Mouse (Mus musculus) midbrain, embryonic 10.5 days (tissue): ENCODE results near the gene Sv2c. TPM values are rescaled to one million over a fixed set of nuclear protein-coding genes. Genes with fewer than 3 reads are reported as not detected.
"Not testable (repeated sequence)": the region's sequence is repeated elsewhere in the genome, so short reads cannot be mapped to it uniquely, and the experiment has no call there.

Experiments used
- DNase-seq: peaks from one replicate; pipeline ENCODE4 v3.0.0-alpha.2; 2017; ENCODE audit warnings: low spot score
- H3K27ac ChIP-seq: fragments of 300-500 bp; sonication (generic); replicated peaks from 2 replicates; pipeline ENCODE4 v1.5.1; 2016; ENCODE audit warnings: mild to moderate bottlenecking
- H3K27me3 ChIP-seq: fragments of 300-500 bp; sonication (generic); 2 replicates; pipeline ENCODE4 v1.6.1; 2016; ENCODE audit warnings: low read depth, mild to moderate bottlenecking; ENCODE audit not compliant: poor library complexity, severe bottlenecking
- H3K36me3 ChIP-seq: fragments of 300-500 bp; sonication (generic); 2 replicates; pipeline ENCODE4 v1.6.1; 2016; ENCODE audit warnings: mild to moderate bottlenecking, moderate library complexity
- H3K4me1 ChIP-seq: fragments of 300-500 bp; sonication (generic); 2 replicates; pipeline ENCODE4 v1.6.1; 2016
- H3K4me3 ChIP-seq: fragments of 300-500 bp; sonication (generic); 2 replicates; pipeline ENCODE4 v1.5.1; 2016; ENCODE audit warnings: mild to moderate bottlenecking, moderate library complexity
- H3K9me3 ChIP-seq: fragments of 300-500 bp; sonication (generic); replicated peaks from 2 replicates; pipeline ENCODE4 v1.6.1; 2016; ENCODE audit warnings: mild to moderate bottlenecking
- WGBS: fragments of 180-500 bp; shearing (Covaris S2); methylation state at CpG from one replicate; pipeline ENCODE4 v1.1.7; 2016; 5-methylcytosine and 5-hydroxymethylcytosine counted together
- polyA plus RNA-seq: library from polyadenylated mRNA; unstranded; fragments of >200 nt; fragmentation: Nextera tagmentation; extraction: Ambion mirVana; gene quantifications from 2 replicates; pipeline ENCODE4 v1.2.1, GENCODE M21; 2016

The Sv2c gene
- polyA plus RNA-seq, 1 experiment from 2014 or later = 1.2 TPM

DNA sequence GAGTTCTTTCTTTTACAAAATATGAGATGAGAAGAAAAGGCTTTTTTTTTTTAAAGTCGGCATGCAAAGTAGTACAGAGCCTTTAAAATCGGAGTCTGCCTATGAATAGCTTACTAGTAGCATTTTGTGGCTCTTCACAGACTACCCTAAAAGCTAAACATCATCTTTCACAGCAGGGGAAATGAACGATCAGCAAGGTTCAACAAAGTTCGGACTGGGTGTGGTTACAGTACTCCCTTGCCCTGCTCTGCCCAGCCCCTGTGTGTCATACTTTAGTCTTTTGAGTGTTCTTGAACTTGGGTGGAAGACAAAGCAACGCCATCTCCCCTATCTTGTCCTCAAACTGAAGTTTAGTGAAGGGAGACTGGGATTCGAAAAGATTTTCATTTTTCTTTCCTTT lies 5.7 kb downstream of the Sv2c start:
- Histone ChIP-seq H3K36me3 (no peaks in the 10 kb centered on the region), H3K4me3 (no peak overlapping the region), H3K4me1 (peaks cover 18% of the 10 kb centered on the region), H3K27ac (no peak overlapping the region), H3K9me3 (no peaks in the 10 kb centered on the region), H3K27me3 (peaks cover 53% of the 10 kb centered on the region)
- 83% methylated on average over 6 of the region's 6 CpGs for WGBS
- no peak for DNase-seq

DNA sequence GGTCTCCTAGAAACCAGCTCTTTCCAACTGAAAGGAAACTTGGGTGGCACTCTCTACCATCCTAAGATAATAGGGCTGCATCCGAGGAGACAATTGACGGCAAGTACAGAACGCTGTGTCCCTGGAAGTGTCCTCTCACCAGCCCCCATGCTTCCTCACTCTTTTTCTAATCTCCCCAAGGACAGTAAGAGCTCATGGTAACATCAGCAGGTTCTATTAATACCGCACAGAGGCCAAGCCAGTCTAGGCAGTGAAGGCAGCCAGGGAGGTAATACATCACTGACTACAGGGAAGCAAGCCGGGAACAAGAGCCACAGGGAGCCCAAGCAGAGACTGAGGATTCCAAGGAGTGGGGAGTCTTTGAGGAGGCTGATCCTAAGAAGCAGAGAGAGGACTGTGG lies 7.4 kb downstream of the Sv2c start:
- H3K27ac ChIP-seq = no peak overlapping the region
- H3K36me3 ChIP-seq = no peaks in the 10 kb centered on the region
- 71% methylated on average over 5 of the region's 5 CpGs for WGBS
- 0 out of 2 replicates have a peak, but pooled peaks cover 2% of the 10 kb centered on the region for H3K4me1 ChIP-seq
- H3K27me3 ChIP-seq = peaks cover 36% of the 10 kb centered on the region
- no peak overlapping the region for H3K4me3 ChIP-seq
- H3K9me3 ChIP-seq = no peaks in the 10 kb centered on the region
- no peak for DNase-seq

DNA sequence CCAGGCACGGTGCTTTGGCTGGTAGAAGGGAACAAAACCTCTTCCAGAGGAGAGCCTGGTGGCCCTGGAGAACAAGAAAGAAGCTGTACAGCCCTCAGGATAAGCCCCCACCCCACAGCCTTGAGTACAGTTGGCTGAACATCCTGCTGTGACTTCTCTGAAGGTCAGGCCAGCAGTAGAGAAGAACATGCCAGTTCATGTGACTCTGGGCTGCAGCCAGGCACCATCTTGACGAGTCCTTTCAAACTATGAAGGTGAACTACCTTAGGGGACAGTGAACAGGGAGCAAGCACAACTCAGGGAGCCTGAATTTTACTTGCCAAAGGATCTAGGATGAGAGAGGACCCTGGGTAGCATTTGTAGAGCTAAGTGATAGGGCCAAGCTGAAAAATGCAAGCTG lies 19.7 kb downstream of the Sv2c start:
- Histone ChIP-seq H3K9me3 (no peaks in the 10 kb centered on the region), H3K4me3 (no peak overlapping the region), H3K27me3 (no peaks in the 10 kb centered on the region), H3K4me1 (no peaks in the 10 kb centered on the region), H3K36me3 (no peaks in the 10 kb centered on the region), H3K27ac (no peak overlapping the region)
- DNase-seq = no peak
- 75% methylated on average over 2 of the region's 2 CpGs for WGBS

DNA sequence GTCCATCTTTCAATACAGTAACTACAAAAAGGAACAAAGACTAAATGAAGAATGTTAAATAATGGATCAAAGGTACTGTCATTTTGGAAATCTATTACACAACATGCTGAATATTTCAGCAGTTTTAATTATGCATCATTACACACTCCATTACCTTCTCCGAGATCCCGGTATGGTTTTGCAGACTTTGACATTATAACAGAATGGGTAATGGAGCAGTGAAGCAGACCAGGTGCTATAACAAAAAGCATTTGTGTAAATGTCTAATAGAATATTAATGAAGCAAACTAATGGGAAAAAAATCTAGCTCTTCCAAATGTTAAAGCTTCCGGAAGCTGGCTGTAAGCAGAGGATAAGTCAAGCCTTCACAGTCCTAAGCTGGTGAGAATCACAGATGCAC lies 21.6 kb downstream of the Sv2c start:
- no peaks in the 10 kb centered on the region for H3K27me3 ChIP-seq
- no peak overlapping the region for H3K27ac ChIP-seq
- WGBS = 88% methylated on average over 3 of the region's 3 CpGs
- H3K4me1 ChIP-seq = no peaks in the 10 kb centered on the region
- DNase-seq = no peak
- no peaks in the 10 kb centered on the region for H3K9me3 ChIP-seq
- no peaks in the 10 kb centered on the region for H3K36me3 ChIP-seq
- H3K4me3 ChIP-seq = no peak overlapping the region

DNA sequence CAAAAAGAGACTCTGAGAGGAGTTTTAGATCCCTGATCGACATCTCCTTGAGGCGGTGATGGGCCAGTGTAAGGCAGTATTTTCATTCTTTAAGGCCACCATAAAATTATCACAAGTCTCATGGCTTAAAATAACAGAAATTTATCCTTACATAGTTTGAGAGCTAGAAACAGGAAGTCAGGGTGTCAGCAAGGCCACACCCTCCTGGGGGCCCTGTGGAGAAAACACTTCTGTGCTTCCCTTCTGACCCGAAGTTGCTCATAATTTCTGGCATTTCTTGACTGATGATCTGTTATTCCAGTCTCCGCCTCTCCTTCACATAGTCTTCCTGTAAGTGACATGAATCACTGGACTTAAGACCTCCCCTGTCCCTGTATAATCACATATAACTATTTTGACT lies 26.0 kb downstream of the Sv2c start:
- H3K27ac ChIP-seq = no peak overlapping the region
- 85% methylated on average over 4 of the region's 4 CpGs for WGBS
- no peaks in the 10 kb centered on the region for H3K4me1 ChIP-seq
- H3K9me3 ChIP-seq = no peaks in the 10 kb centered on the region
- DNase-seq = no peak
- no peaks in the 10 kb centered on the region for H3K36me3 ChIP-seq
- no peak overlapping the region for H3K4me3 ChIP-seq
- no peaks in the 10 kb centered on the region for H3K27me3 ChIP-seq

DNA sequence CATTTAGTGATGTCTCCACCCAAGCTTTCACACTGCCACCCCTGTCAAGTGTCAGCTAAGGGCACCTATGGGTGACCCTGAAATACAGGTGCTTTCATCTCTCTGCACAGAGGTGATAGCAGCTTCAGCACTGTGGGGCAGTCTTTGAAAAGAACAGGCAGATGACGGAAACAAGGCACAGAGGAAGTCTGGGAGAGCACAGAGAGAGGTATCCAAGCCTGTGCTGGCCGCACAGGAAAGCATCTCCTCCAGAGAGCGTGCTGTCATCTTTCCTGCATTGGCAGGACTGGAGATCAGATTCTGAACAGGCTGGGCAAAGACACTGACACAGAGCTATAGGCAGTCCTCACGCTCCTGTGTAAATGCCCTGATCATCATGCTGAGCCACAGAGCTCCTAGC lies 41.4 kb downstream of the Sv2c start:
- Histone ChIP-seq H3K27ac (no peak overlapping the region), H3K27me3 (no peaks in the 10 kb centered on the region), H3K4me1 (peaks cover 6% of the 10 kb centered on the region; the same call in 1 of the 2 replicates), H3K9me3 (no peaks in the 10 kb centered on the region), H3K4me3 (no peak overlapping the region), H3K36me3 (no peaks in the 10 kb centered on the region)
- WGBS = 79% methylated on average over 4 of the region's 4 CpGs
- no peak for DNase-seq

DNA sequence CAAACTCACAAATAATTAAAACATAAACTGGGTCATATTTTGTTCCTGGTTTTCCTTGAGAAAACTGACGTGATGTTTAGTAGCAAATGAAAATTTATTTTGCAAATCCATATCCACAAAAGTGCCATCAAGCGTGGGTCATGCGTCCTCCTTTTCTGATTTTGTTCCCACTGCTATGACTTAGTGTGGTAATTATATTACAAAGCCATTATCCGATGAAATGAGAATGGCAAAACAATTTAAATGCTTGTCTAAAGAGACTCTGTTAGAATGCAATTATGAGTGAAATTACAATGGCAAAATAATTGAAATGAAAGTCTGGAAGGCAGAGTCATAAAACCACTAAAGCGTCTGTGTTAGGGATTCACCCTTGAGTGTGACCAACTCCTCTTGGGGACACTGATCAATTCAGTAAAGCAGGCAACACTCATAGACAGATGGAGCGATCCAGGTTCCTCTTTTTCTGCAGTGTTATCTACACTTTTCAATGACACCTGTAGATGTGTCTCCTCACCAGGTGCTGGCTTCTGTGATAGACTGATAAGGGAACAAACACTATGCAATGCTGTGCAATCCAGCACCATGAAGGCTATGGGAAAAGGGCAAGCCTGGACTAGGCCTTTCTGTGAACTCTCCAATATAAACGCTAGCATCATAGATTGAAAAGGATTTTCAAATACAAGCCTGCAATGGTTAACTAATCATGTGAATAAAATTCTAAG lies 46.6 kb downstream of the Sv2c start:
- H3K27ac ChIP-seq = no peak overlapping the region
- 89% methylated on average over 7 of the region's 7 CpGs for WGBS

DNA sequence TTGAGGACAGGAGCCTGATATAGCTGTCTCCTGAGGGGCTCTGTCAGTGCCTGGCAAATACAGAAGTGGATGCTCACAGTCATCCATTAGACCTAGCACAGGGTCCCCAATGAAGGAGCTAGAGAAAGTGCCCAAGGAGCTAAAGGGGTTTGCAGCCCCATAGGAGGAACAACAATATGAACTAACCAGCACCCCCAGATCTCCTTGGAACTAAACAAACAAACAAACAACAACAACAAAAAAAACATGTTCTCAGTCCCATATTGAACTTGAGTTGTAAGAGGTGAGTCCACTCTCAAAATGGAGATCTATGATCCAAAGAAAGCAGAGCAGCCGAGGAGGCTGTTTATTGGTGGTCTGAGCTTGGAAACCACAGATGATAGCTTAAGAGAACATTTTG lies 50.6 kb downstream of the Sv2c start, which contains the start of gene Gm17190:
Gene Gm17190, plus strand, starts transcription at position 301 of the 400 bp plus-strand sequence.
- not testable (repeated sequence) for H3K4me3 ChIP-seq, H3K27ac ChIP-seq, DNase-seq, H3K36me3 ChIP-seq, H3K27me3 ChIP-seq, H3K4me1 ChIP-seq, H3K9me3 ChIP-seq
- WGBS = 93% methylated on average over 1 of the region's 1 CpGs

More for the DNA sequence above, 46.6 kb downstream of the Sv2c start:
- no peaks in the 10 kb centered on the region for H3K36me3 ChIP-seq
- H3K4me3 ChIP-seq = no peak overlapping the region
- H3K27me3 ChIP-seq = no peaks in the 10 kb centered on the region
- no peaks in the 10 kb centered on the region for H3K9me3 ChIP-seq
- DNase-seq = no peak
- H3K4me1 ChIP-seq = peaks cover 2% of the 10 kb centered on the region; the same call in 1 of the 2 replicates

DNA sequence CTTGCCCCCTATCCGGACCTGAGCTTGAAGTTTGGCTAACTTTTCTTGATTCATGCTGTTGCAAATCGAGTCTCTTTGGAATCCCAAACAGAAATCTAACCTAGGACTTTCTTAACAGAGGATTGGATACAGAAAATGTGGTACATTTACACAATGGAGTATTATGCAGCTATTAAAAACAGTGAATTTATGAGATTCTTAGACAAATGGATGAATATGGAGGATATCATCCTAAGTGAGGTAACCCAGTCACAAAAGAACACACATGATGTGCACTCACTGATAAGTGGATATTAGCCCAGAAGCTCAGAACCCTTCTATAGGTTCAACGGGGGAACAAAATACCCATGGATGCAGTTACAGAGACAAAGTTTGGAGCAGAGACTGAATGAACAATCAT lies 51.1 kb downstream of the Sv2c start, which contains the start of gene Gm20075:
Gene Gm20075, minus strand, starts transcription at position 101 of the 400 bp plus-strand sequence.
- H3K4me1 ChIP-seq, H3K4me3 ChIP-seq, DNase-seq, H3K27me3 ChIP-seq, H3K27ac ChIP-seq, H3K9me3 ChIP-seq, H3K36me3 ChIP-seq: not testable (repeated sequence)
- WGBS = 88% methylated on average over 3 of the region's 3 CpGs

DNA sequence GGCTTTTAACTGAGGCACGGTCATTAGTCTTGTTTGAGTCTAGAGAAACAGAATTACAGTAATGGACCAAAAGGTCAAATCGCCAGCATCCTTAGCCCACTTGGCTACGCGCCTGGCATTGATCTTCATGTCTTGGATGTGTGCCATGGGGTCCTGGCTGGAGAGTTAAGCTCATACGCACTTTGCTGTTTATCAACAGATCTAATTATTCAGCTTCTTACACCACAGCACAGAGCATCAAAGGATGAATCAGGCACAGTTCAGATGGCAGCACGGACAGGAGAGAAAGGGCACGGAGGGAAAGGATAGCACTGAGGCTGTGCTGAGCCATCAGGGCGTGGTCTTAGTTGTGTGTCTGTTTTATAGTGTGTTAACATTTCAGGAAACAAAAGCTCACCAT lies 58.8 kb downstream of the Sv2c start:
- no peaks in the 10 kb centered on the region for H3K27me3 ChIP-seq
- WGBS = 84% methylated on average over 8 of the region's 8 CpGs
- H3K36me3 ChIP-seq = no peaks in the 10 kb centered on the region
- DNase-seq = no peak
- H3K4me3 ChIP-seq = no peak overlapping the region
- no peaks in the 10 kb centered on the region for H3K4me1 ChIP-seq
- H3K27ac ChIP-seq = no peak overlapping the region
- H3K9me3 ChIP-seq = no peaks in the 10 kb centered on the region

DNA sequence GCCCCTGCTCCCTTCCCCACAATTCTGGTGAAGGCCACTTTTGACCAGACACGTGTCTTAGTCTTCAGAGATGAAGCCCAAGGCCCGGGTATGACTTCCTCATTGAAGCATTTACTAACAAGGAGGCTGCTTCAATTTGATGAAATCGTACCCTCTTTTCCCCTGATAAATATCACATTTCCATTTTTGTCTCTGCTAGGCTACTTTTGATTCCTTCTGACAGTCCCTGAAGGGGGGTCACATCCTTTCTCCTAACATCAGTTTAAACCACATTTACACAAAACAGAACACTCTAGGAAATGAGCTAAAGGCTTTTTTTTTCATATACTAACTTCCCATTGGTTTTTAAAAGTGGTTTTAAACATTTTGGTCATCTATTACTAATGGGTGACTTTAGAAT lies 79.6 kb downstream of the Sv2c start:
- no peaks in the 10 kb centered on the region for H3K9me3 ChIP-seq

DNA sequence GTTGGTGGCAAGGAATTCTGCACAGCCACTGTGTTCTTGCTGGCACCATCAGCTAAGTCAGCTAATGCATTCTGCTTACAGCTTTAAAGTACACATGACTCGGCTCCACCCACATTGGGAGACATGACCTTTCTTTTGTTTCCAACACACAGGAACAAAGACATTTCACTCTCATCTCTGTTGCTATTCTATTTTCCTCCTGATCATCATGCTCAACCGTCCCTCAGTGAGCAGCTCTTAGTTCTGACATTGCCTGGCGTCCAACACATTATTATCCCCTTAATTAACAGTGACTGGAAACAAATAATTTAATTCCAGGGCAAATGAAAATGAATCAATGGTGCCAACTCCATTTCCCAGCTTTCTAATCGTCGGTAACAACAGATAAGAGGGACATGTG lies 87.0 kb downstream of the Sv2c start:
- no peak for DNase-seq
- Histone ChIP-seq H3K36me3 (no peaks in the 10 kb centered on the region), H3K9me3 (no peaks in the 10 kb centered on the region), H3K4me3 (no peak overlapping the region), H3K4me1 (peaks cover 4% of the 10 kb centered on the region), H3K27me3 (no peaks in the 10 kb centered on the region), H3K27ac (no peak overlapping the region)
- WGBS = 60% methylated on average over 5 of the region's 5 CpGs

More for the DNA sequence above, 79.6 kb downstream of the Sv2c start:
- H3K4me1 ChIP-seq = no peaks in the 10 kb centered on the region
- H3K36me3 ChIP-seq = no peaks in the 10 kb centered on the region
- no peaks in the 10 kb centered on the region for H3K27me3 ChIP-seq
- H3K27ac ChIP-seq = no peak overlapping the region
- WGBS = 89% methylated on average over 3 of the region's 3 CpGs
- DNase-seq = no peak
- H3K4me3 ChIP-seq = no peak overlapping the region

DNA sequence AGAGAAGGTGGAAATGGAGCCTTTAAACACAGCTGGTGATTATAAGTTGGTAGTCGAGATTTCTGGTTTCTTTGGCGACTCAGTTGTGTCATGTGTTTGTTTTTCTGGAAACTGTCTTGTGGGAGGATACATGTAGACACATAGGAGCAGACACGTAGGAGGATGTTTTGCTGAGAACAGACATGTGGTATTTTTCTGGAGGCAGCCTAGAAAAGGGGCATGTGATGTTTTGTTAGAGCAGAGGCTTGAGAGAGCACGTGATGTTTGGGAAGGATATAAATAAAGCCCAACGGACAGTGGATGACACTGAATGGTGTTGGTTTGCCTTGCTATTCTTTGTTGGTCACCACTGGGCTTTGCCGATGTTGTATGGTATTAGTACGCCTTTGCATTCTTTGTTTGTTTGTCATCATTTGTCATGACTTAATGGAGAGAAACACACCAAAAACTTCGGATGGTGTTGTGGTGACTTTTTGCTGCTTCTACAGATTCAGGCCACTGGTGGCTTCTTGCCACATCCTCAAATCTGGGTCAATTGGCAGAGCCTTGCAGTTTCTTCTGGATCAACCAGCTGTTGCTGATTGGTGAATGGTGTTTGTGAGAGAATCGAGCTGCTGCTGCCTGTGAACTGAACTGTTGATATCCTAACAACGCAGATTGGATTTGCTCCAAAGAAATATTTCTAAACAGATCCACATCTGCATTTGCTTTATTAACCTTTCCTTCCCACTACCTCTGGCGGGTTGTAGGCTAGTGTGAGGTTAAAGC lies 91.9 kb downstream of the Sv2c start:
- no peaks in the 10 kb centered on the region for H3K9me3 ChIP-seq
- no peak overlapping the region for H3K27ac ChIP-seq
- no peak overlapping the region for H3K4me3 ChIP-seq
- no peak for DNase-seq
- H3K4me1 ChIP-seq = peaks cover 3% of the 10 kb centered on the region
- H3K27me3 ChIP-seq = no peaks in the 10 kb centered on the region
- H3K36me3 ChIP-seq = no peaks in the 10 kb centered on the region
- 87% methylated on average over 11 of the region's 11 CpGs for WGBS
